Mouse (Mus musculus): ENCODE data around the gene Xpnpep2. TPM values are rescaled to one million over a fixed set of nuclear protein-coding genes. Genes with fewer than 3 reads are reported as not detected.
A peak's percentile ranks its signal among the peaks of the same experiment; 100 is the strongest.

The Xpnpep2 gene
- polyA plus RNA-seq, 1 experiment: 170 TPM

- H3K4me1 ChIP-seq (ENCODE audit: control insufficient read depth, insufficient read depth, insufficient read length, low read length): 0 out of 2 replicates have a peak, but pooled peaks cover 3% of the 10 kb centered on the region
- TF ChIP-seq POLR2A (IDR thresholded peaks at IDR 0.05; ENCODE audit: low read depth, low read length) (no peak), CTCF (IDR thresholded peaks at IDR 0.05; ENCODE audit: extremely low read depth, insufficient read length, insufficient replicate concordance, low read depth, low read length) (no peak)
- H3K36me3 ChIP-seq (ENCODE audit: control insufficient read depth, insufficient read depth, low read length): no peaks in the 10 kb centered on the region
- H3K27ac ChIP-seq (ENCODE audit: insufficient read depth, low read depth, low read length): no peak overlapping the region
- WGBS: 86% methylated on average over 4 of the region's 4 CpGs
- no peak overlapping the region for H3K4me3 ChIP-seq (ENCODE audit: low read depth, low read length)
- H3K27me3 ChIP-seq (ENCODE audit: control insufficient read depth, insufficient read depth, low read length): no peaks in the 10 kb centered on the region
Observed at GRCm38 (mm10) chrX:48076806-48077425, 31.6 kb upstream of the Xpnpep2 start.

DNA sequence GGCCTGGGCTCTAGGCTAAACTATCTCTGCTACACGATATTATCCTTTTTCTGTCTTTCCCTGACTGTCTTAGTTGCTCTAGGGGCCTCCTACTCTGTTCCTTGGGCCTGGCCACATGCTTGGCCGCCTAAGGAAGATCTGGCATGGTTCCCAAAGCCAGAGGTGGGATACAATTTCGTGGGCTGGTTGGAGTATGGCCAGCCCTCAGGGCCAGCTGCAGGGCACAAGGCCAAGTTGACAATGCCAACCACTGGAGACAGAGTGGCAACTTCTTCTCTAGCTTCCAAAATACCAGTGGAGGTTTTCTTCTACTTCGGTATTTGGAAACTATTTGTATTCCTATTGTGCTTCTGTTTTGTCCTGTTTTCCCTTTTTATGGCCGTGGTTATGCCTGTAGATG lies 26.2 kb upstream of the Xpnpep2 start:
- WGBS: 48% methylated on average over 5 of the region's 5 CpGs
- no peaks in the 10 kb centered on the region for H3K27me3 ChIP-seq (ENCODE audit: control insufficient read depth, insufficient read depth, low read length)
- no peaks in the 10 kb centered on the region for H3K4me1 ChIP-seq (ENCODE audit: control insufficient read depth, insufficient read depth, insufficient read length, low read length)
- no peak overlapping the region for H3K4me3 ChIP-seq (ENCODE audit: low read depth, low read length)
- TF ChIP-seq POLR2A (IDR thresholded peaks at IDR 0.05; ENCODE audit: low read depth, low read length) (no peak), CTCF (IDR thresholded peaks at IDR 0.05; ENCODE audit: extremely low read depth, insufficient read length, insufficient replicate concordance, low read depth, low read length) (no peak)
- H3K27ac ChIP-seq (ENCODE audit: insufficient read depth, low read depth, low read length): no peak overlapping the region
- H3K36me3 ChIP-seq (ENCODE audit: control insufficient read depth, insufficient read depth, low read length): no peaks in the 10 kb centered on the region

DNA sequence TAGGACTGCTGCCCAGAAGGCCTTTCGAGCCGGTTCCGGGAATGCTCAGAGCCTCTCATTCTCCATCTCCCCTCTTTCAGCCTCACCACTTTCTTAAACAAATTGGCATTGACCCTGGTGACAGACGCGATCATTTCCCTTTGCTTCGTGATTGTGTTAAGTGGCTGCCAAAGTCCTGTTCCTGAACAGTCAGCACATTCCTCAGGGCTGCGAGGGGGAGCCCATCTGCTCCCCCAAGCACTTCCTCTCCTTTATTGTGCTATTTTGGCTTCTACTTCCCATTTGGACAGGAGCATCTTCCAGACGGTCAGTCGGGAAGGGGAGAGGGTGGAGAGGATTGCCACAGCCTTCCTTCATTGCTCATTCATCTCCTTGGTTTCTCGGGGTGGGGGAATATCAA lies 16.4 kb upstream of the Xpnpep2 start:
- H3K27ac ChIP-seq (ENCODE audit: insufficient read depth, low read depth, low read length): no peak overlapping the region
- H3K4me3 ChIP-seq (ENCODE audit: low read depth, low read length): no peak overlapping the region
- WGBS: 60% methylated on average over 10 of the region's 10 CpGs
- H3K36me3 ChIP-seq (ENCODE audit: control insufficient read depth, insufficient read depth, low read length): no peaks in the 10 kb centered on the region
- no peaks in the 10 kb centered on the region for H3K4me1 ChIP-seq (ENCODE audit: control insufficient read depth, insufficient read depth, insufficient read length, low read length)
- no peaks in the 10 kb centered on the region for H3K27me3 ChIP-seq (ENCODE audit: control insufficient read depth, insufficient read depth, low read length)
- TF ChIP-seq POLR2A (IDR thresholded peaks at IDR 0.05; ENCODE audit: low read depth, low read length): no peak
- no peak for TF ChIP-seq CTCF (IDR thresholded peaks at IDR 0.05; ENCODE audit: extremely low read depth, insufficient read length, insufficient replicate concordance, low read depth, low read length)

GRCm38 (mm10) chrX:48093555-48093954 lies 15.0 kb upstream of the Xpnpep2 start:
- Histone ChIP-seq H3K4me1 (ENCODE audit: control insufficient read depth, insufficient read depth, insufficient read length, low read length) (no peaks in the 10 kb centered on the region), H3K27ac (ENCODE audit: insufficient read depth, low read depth, low read length) (no peak overlapping the region), H3K36me3 (ENCODE audit: control insufficient read depth, insufficient read depth, low read length) (no peaks in the 10 kb centered on the region), H3K27me3 (ENCODE audit: control insufficient read depth, insufficient read depth, low read length) (no peaks in the 10 kb centered on the region), H3K4me3 (ENCODE audit: low read depth, low read length) (no peak overlapping the region)
- TF ChIP-seq CTCF (IDR thresholded peaks at IDR 0.05; ENCODE audit: extremely low read depth, insufficient read length, insufficient replicate concordance, low read depth, low read length): no peak
- TF ChIP-seq POLR2A (IDR thresholded peaks at IDR 0.05; ENCODE audit: low read depth, low read length): no peak
- 48% methylated on average over 3 of the region's 3 CpGs for WGBS

DNA sequence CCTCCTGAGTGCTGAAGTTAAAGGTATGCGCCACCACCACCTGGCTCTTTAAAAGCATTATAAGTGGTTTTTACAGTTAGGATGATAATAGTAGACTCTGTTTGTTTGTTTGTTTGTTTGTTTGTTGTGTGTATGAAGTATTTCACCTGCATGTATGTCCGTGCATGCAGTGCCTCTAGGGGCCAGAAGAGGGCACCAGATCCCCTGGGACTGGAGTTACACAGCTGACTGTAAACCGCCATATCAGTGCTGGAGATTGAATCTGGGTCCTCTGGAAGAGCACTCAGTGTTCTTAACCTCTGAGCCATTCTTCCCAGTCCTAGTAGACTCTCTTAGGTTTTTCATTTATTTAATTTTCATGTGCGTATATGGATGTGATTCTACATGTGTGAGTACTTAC lies 13.9 kb upstream of the Xpnpep2 start:
- Histone ChIP-seq H3K36me3 (ENCODE audit: control insufficient read depth, insufficient read depth, low read length) (no peaks in the 10 kb centered on the region), H3K27me3 (ENCODE audit: control insufficient read depth, insufficient read depth, low read length) (no peaks in the 10 kb centered on the region), H3K4me1 (ENCODE audit: control insufficient read depth, insufficient read depth, insufficient read length, low read length) (no peaks in the 10 kb centered on the region), H3K4me3 (ENCODE audit: low read depth, low read length) (no peak overlapping the region), H3K27ac (ENCODE audit: insufficient read depth, low read depth, low read length) (no peak overlapping the region)
- TF ChIP-seq CTCF (IDR thresholded peaks at IDR 0.05; ENCODE audit: extremely low read depth, insufficient read length, insufficient replicate concordance, low read depth, low read length) (peak; percentile 57; the same call in 1 of the 2 replicates), POLR2A (IDR thresholded peaks at IDR 0.05; ENCODE audit: low read depth, low read length) (no peak)
- 79% methylated on average over 4 of the region's 4 CpGs for WGBS

- Histone ChIP-seq H3K36me3 (ENCODE audit: control insufficient read depth, insufficient read depth, low read length) (no peaks in the 10 kb centered on the region), H3K27ac (ENCODE audit: insufficient read depth, low read depth, low read length) (no peak overlapping the region), H3K27me3 (ENCODE audit: control insufficient read depth, insufficient read depth, low read length) (no peaks in the 10 kb centered on the region), H3K4me3 (ENCODE audit: low read depth, low read length) (no peak overlapping the region), H3K4me1 (ENCODE audit: control insufficient read depth, insufficient read depth, insufficient read length, low read length) (no peaks in the 10 kb centered on the region)
- no peak for TF ChIP-seq CTCF (IDR thresholded peaks at IDR 0.05; ENCODE audit: extremely low read depth, insufficient read length, insufficient replicate concordance, low read depth, low read length)
- no peak for TF ChIP-seq POLR2A (IDR thresholded peaks at IDR 0.05; ENCODE audit: low read depth, low read length)
- 35% methylated on average over 8 of the region's 8 CpGs for WGBS
Observed at GRCm38 (mm10) chrX:48096580-48096979, 11.9 kb upstream of the Xpnpep2 start.

DNA sequence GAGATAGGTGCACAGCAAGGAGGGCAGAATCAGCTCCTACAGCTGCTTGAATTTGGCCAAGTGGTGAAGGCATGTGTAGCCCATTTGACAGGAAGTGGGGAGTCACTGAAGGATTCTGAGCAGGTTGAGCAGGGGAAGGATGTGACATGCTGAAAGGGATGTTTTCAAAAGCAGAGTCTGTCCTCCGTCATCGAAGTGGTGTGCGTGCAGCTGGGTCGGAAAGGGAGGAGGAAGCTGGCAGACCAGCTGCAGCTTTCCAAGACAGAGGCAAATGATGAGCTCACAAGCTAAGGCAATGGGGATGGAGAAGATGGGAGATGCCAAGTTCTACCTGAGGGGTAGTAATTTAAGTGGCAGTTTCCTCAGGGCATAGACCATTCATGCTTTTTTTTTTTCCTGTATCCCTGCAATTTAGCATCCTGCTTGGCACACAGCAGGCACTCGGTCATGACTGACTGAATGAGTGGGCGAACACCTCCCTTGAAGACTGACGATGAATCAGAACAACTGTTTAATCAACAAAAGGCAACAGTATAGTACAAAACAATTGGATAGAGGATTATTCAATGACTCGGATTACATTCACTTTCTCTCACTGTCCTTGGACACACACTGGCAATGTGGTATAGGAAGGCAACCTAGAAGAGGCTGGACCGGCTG lies 9.9 kb upstream of the Xpnpep2 start:
- Histone ChIP-seq H3K4me1 (ENCODE audit: control insufficient read depth, insufficient read depth, insufficient read length, low read length) (no peaks in the 10 kb centered on the region), H3K27me3 (ENCODE audit: control insufficient read depth, insufficient read depth, low read length) (no peaks in the 10 kb centered on the region), H3K27ac (ENCODE audit: insufficient read depth, low read depth, low read length) (no peak overlapping the region), H3K36me3 (ENCODE audit: control insufficient read depth, insufficient read depth, low read length) (no peaks in the 10 kb centered on the region), H3K4me3 (ENCODE audit: low read depth, low read length) (no peak overlapping the region)
- no peak for TF ChIP-seq CTCF (IDR thresholded peaks at IDR 0.05; ENCODE audit: extremely low read depth, insufficient read length, insufficient replicate concordance, low read depth, low read length)
- no peak for TF ChIP-seq POLR2A (IDR thresholded peaks at IDR 0.05; ENCODE audit: low read depth, low read length)
- 82% methylated on average over 9 of the region's 9 CpGs for WGBS

Measured in small intestine, adult 2 months (tissue).